Mouse (Mus musculus): Measurements from ENCODE around the gene Zbtb45. TPM values are rescaled to one million over a fixed set of nuclear protein-coding genes. Genes with fewer than 3 reads are reported as not detected.

The Zbtb45 gene
- polyA plus RNA-seq, 1 experiment from 2014 or later = 22.6 TPM

- DNase-seq (ENCODE audit: low spot score) = no peak
- no peak for ATAC-seq (replicated peaks; ENCODE audit: insufficient number of reproducible peaks, low FRiP score, low TSS enrichment, low read depth)
- H3K27me3 ChIP-seq (ENCODE audit: control insufficient read depth, insufficient read depth, low read length) = no peaks in the 10 kb centered on the region
Observed at GRCm38 (mm10) chr7:13031983-13032382, 22.1 kb upstream of the Zbtb45 start.

GRCm38 (mm10) chr7:13031069-13031468 lies 21.2 kb upstream of the Zbtb45 start:
- no peak overlapping the region for H3K27ac ChIP-seq (replicated peaks; ENCODE audit: low read depth, low read length)
- ATAC-seq (replicated peaks; ENCODE audit: insufficient number of reproducible peaks, low FRiP score, low TSS enrichment, low read depth) (no peak), DNase-seq (ENCODE audit: low spot score) (peak; percentile 35)
- no peak overlapping the region for H3K4me3 ChIP-seq (ENCODE audit: low read depth, low read length)
- peaks cover 46% of the 10 kb centered on the region for H3K36me3 ChIP-seq (replicated peaks; ENCODE audit: control insufficient read depth, insufficient read depth, low read depth, low read length)
- no peaks in the 10 kb centered on the region for H3K4me1 ChIP-seq (ENCODE audit: control insufficient read depth, insufficient read depth, low read length)
- no peaks in the 10 kb centered on the region for H3K27me3 ChIP-seq (ENCODE audit: control insufficient read depth, insufficient read depth, low read length)
- WGBS = 78% methylated on average over 5 of the region's 5 CpGs
- no peak overlapping the region for H3K4me2 ChIP-seq (ENCODE audit: low read depth, low read length)
- no peaks in the 10 kb centered on the region for H3K9me3 ChIP-seq (replicated peaks; ENCODE audit: control insufficient read depth, low read length)
- H3K9ac ChIP-seq (replicated peaks; ENCODE audit: low read length) = no peak overlapping the region

More at GRCm38 (mm10) chr7:13031983-13032382, 22.1 kb upstream of the Zbtb45 start:
- no peak overlapping the region for H3K4me2 ChIP-seq (ENCODE audit: low read depth, low read length)
- no peak overlapping the region for H3K9ac ChIP-seq (replicated peaks; ENCODE audit: low read length)
- peaks cover 44% of the 10 kb centered on the region for H3K36me3 ChIP-seq (replicated peaks; ENCODE audit: control insufficient read depth, insufficient read depth, low read depth, low read length)
- H3K4me1 ChIP-seq (ENCODE audit: control insufficient read depth, insufficient read depth, low read length) = no peaks in the 10 kb centered on the region
- H3K9me3 ChIP-seq (replicated peaks; ENCODE audit: control insufficient read depth, low read length) = no peaks in the 10 kb centered on the region
- 89% methylated on average over 2 of the region's 2 CpGs for WGBS
- H3K4me3 ChIP-seq (ENCODE audit: low read depth, low read length) = no peak overlapping the region
- H3K27ac ChIP-seq (replicated peaks; ENCODE audit: low read depth, low read length) = no peak overlapping the region

- Histone ChIP-seq H3K36me3 (replicated peaks; ENCODE audit: control insufficient read depth, insufficient read depth, low read depth, low read length) (peaks cover 43% of the 10 kb centered on the region), H3K27ac (replicated peaks; ENCODE audit: low read depth, low read length) (no peak overlapping the region), H3K4me2 (ENCODE audit: low read depth, low read length) (no peak overlapping the region), H3K4me1 (ENCODE audit: control insufficient read depth, insufficient read depth, low read length) (no peaks in the 10 kb centered on the region; the same call in 1 of the 2 replicates), H3K9me3 (replicated peaks; ENCODE audit: control insufficient read depth, low read length) (no peaks in the 10 kb centered on the region), H3K4me3 (ENCODE audit: low read depth, low read length) (no peak overlapping the region), H3K9ac (replicated peaks; ENCODE audit: low read length) (no peak overlapping the region), H3K27me3 (ENCODE audit: control insufficient read depth, insufficient read depth, low read length) (no peaks in the 10 kb centered on the region)
- WGBS = 90% methylated on average over 4 of the region's 4 CpGs
- ATAC-seq (replicated peaks; ENCODE audit: insufficient number of reproducible peaks, low FRiP score, low TSS enrichment, low read depth) = no peak
- no peak for DNase-seq (ENCODE audit: low spot score)
Observed at GRCm38 (mm10) chr7:13028986-13029385, 19.2 kb upstream of the Zbtb45 start.

GRCm38 (mm10) chr7:13025511-13026112 lies 15.8 kb upstream of the Zbtb45 start:
- WGBS = 39% methylated on average over 4 of the region's 4 CpGs
- ATAC-seq (replicated peaks; ENCODE audit: insufficient number of reproducible peaks, low FRiP score, low TSS enrichment, low read depth) (no peak), DNase-seq (ENCODE audit: low spot score) (no peak)
- Histone ChIP-seq H3K4me2 (ENCODE audit: low read depth, low read length) (peak overlapping the region; percentile 97), H3K4me3 (ENCODE audit: low read depth, low read length) (peak overlapping the region; percentile 96), H3K36me3 (replicated peaks; ENCODE audit: control insufficient read depth, insufficient read depth, low read depth, low read length) (peaks cover 35% of the 10 kb centered on the region), H3K27ac (replicated peaks; ENCODE audit: low read depth, low read length) (0 out of 2 replicates have a peak overlapping the region, but pooled peaks have one; percentile 100), H3K4me1 (ENCODE audit: control insufficient read depth, insufficient read depth, low read length) (no peaks in the 10 kb centered on the region; the same call in 1 of the 2 replicates), H3K9me3 (replicated peaks; ENCODE audit: control insufficient read depth, low read length) (no peaks in the 10 kb centered on the region), H3K9ac (replicated peaks; ENCODE audit: low read length) (peak overlapping the region; percentile 99), H3K27me3 (ENCODE audit: control insufficient read depth, insufficient read depth, low read length) (no peaks in the 10 kb centered on the region)

GRCm38 (mm10) chr7:13024805-13025204 lies 15.0 kb upstream of the Zbtb45 start:
- under 1% methylated on average over 44 of the region's 44 CpGs for whole genome bisulfite sequencing
- no peaks in the 10 kb centered on the region for H3K27me3 ChIP-seq (ENCODE audit: control insufficient read depth, insufficient read depth, low read length)

GRCm38 (mm10) chr7:13023928-13024731 lies 14.3 kb upstream of the Zbtb45 start:
- peak overlapping the region; percentile 100 for H3K27ac ChIP-seq (replicated peaks; ENCODE audit: low read depth, low read length)
- peak overlapping the region; percentile 96 for H3K4me3 ChIP-seq (ENCODE audit: low read depth, low read length)
- H3K27me3 ChIP-seq (ENCODE audit: control insufficient read depth, insufficient read depth, low read length) = no peaks in the 10 kb centered on the region
- H3K36me3 ChIP-seq (replicated peaks; ENCODE audit: control insufficient read depth, insufficient read depth, low read depth, low read length) = peaks cover 20% of the 10 kb centered on the region
- peak; percentile 97 for DNase-seq (ENCODE audit: low spot score)
- H3K4me1 ChIP-seq (ENCODE audit: control insufficient read depth, insufficient read depth, low read length) = no peaks in the 10 kb centered on the region; the same call in 1 of the 2 replicates
- WGBS = under 1% methylated on average over 58 of the region's 95 CpGs
- no peaks in the 10 kb centered on the region for H3K9me3 ChIP-seq (replicated peaks; ENCODE audit: control insufficient read depth, low read length)
- ATAC-seq (replicated peaks; ENCODE audit: insufficient number of reproducible peaks, low FRiP score, low TSS enrichment, low read depth) = peak; percentile 82
- peak overlapping the region; percentile 97 for H3K4me2 ChIP-seq (ENCODE audit: low read depth, low read length)
- peak overlapping the region; percentile 99 for H3K9ac ChIP-seq (replicated peaks; ENCODE audit: low read length)

More at GRCm38 (mm10) chr7:13024805-13025204, 15.0 kb upstream of the Zbtb45 start:
- Histone ChIP-seq H3K4me2 (ENCODE audit: low read depth, low read length) (peak overlapping the region; percentile 97), H3K36me3 (replicated peaks; ENCODE audit: control insufficient read depth, insufficient read depth, low read depth, low read length) (peaks cover 27% of the 10 kb centered on the region), H3K27ac (replicated peaks; ENCODE audit: low read depth, low read length) (peak overlapping the region; percentile 100), H3K9me3 (replicated peaks; ENCODE audit: control insufficient read depth, low read length) (no peaks in the 10 kb centered on the region), H3K4me3 (ENCODE audit: low read depth, low read length) (peak overlapping the region; percentile 96), H3K9ac (replicated peaks; ENCODE audit: low read length) (peak overlapping the region; percentile 99), H3K4me1 (ENCODE audit: control insufficient read depth, insufficient read depth, low read length) (no peaks in the 10 kb centered on the region; the same call in 1 of the 2 replicates)
- peak; percentile 61 for ATAC-seq (replicated peaks; ENCODE audit: insufficient number of reproducible peaks, low FRiP score, low TSS enrichment, low read depth)
- peak; percentile 79 for DNase-seq (ENCODE audit: low spot score)

GRCm38 (mm10) chr7:13022773-13023535 lies 13.1 kb upstream of the Zbtb45 start:
- Histone ChIP-seq H3K27me3 (ENCODE audit: control insufficient read depth, insufficient read depth, low read length) (no peaks in the 10 kb centered on the region), H3K4me2 (ENCODE audit: low read depth, low read length) (peak overlapping the region; percentile 97), H3K4me1 (ENCODE audit: control insufficient read depth, insufficient read depth, low read length) (no peaks in the 10 kb centered on the region; the same call in 1 of the 2 replicates), H3K4me3 (ENCODE audit: low read depth, low read length) (peak overlapping the region; percentile 96), H3K9ac (replicated peaks; ENCODE audit: low read length) (peak overlapping the region; percentile 99), H3K36me3 (replicated peaks; ENCODE audit: control insufficient read depth, insufficient read depth, low read depth, low read length) (peaks cover 9% of the 10 kb centered on the region), H3K27ac (replicated peaks; ENCODE audit: low read depth, low read length) (peak overlapping the region; percentile 100), H3K9me3 (replicated peaks; ENCODE audit: control insufficient read depth, low read length) (no peaks in the 10 kb centered on the region)
- 4% methylated on average over 31 of the region's 31 CpGs for WGBS
- peak; percentile 77 for ATAC-seq (replicated peaks; ENCODE audit: insufficient number of reproducible peaks, low FRiP score, low TSS enrichment, low read depth)
- peak; percentile 95 for DNase-seq (ENCODE audit: low spot score)

All from embryonic facial prominence, embryonic 11.5 days (tissue).